Mouse (Mus musculus) left cerebral cortex, adult 11 months (tissue): Measurements from ENCODE around the gene Chst11.

Experiments
- DNase-seq: peaks from one replicate; pipeline ENCODE4 v3.0.0; 2022; ENCODE audit warnings: low spot score

Chst11 gene

DNA sequence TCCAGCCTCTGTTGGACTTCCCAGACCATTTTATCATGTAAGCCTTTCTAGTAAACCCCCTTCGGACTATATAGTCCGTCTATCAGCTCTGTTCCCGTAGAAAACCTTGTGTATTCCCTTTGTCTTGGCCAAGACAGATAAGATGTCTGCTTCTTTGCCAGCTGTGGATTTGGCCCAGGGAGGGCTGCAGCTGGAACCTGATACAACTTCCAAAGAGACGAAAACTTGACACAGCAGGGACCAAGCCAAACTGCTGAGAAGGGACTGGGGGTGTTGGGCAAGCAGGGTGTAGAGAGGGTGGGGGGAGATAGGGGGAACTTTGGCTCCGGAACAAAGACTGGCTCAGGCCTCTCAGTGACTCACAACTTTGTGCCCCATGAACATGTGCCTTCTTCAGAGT, 232.0 kb downstream of the Chst11 start:
- DNase-seq = no peak

DNA sequence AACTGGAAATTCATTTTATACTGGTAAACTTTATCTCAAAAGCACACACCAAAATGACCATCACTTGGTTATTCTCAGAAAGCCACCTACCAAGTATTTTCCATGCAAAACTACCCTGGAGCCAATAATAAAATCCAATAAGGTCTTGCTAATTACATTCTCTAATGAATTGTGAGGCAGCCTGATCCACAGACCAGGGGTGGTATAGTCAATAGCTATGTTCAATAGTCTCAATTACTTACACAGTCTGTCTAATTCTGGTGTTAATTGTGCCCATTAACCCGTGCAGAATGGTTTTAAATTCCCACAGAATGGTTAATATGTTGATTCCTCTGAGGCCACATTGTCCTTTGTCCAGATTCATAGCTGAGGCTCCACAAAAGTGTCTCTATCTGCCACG, 233.5 kb downstream of the Chst11 start:
- no peak for DNase-seq

DNA sequence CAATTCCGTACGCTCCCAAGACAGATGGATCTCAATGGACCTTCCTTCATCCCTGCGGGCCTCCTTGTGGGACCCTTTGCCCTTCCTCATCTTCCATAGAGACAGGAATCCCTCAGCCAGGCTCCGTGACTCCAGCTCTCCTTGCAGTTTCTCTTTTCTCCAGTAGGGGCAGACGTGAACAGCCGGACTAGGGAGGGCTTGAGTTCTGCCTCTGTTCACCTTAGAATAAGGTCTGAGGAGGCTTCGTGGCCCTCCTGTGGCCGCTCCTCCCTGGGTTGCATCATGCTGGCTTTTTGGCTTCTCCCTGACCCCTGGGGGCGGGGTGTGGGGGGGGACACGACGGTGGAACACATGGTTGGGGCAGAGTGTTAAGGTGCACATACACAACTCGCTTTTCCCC, 234.4 kb downstream of the Chst11 start:
- no peak for DNase-seq

DNA sequence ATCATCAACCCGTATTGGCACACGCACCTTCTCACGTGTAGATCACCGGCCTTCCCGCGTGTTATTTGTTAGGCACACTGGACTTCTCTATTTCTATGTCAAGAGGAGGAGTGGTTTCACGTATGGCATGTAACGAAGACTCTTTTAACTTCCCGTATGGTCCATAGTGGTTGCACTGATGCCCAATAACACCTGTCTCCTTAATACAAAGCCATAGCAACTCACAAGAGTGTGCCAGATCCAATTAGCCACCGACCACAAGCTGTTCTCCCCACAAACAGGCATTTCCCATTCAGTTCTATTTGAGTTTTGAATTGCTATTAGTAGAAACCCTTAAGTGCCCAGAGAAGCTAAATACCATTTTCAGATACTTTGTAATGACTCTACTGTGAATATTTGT, 234.9 kb downstream of the Chst11 start:
- DNase-seq = no peak

DNA sequence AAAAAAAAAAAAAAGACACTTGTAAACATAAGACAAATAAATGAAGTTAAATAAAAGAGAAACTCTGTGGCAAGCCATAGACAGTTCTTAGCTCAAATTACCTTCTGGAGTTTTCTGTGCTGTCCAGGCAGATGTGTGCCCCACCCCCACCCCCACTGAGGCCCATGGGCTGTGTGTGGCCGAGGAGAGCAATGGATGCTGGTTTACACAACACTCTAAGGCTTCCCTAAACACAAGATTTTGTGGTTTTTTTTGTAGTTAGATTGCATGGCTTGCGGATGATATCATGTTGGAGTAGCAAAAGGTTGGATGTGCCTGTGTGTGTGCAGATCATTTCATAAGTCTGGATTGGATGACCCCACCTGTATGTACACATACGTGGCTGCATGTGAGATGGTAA, 235.5 kb downstream of the Chst11 start:
- no peak for DNase-seq

DNA sequence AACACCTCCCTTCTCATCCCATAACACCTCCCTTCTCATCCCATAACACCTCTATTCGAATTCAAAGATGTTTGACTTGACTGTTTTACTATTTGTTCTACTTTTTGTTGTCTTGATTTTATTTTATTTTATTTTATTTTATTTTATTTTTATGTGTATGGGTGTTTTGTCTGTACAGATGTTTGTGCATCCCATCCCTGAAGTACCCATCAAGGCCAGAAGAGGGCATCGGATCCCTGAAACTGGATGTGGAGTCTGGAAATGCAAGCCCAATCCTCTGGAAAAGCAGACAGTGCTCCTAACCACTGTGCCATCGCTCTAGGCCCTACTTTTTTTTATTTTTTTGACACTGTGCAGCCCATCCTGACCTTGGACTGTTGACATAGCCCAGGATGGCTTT, 239.7 kb downstream of the Chst11 start:
- DNase-seq = no peak

DNA sequence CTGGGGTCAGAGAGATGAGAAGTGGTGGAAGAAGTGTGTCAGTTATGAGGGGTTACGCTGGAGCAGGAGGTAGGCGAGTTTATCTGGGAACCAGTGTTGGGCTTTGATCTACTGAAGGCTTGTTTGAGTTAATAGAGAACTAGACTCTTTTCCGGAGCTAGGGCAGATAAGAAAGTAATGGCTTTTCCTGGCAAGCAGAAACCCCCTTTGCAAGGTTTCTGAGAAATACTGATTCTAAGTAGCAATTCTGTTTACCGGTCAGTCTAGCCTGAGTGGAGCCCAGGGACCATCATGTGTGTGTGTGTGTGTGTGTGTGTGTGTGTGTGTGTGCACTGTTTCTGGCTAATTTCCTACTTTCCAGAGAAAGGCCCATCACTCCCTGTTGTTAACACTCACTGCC, 243.3 kb downstream of the Chst11 start:
- DNase-seq = no peak

DNA sequence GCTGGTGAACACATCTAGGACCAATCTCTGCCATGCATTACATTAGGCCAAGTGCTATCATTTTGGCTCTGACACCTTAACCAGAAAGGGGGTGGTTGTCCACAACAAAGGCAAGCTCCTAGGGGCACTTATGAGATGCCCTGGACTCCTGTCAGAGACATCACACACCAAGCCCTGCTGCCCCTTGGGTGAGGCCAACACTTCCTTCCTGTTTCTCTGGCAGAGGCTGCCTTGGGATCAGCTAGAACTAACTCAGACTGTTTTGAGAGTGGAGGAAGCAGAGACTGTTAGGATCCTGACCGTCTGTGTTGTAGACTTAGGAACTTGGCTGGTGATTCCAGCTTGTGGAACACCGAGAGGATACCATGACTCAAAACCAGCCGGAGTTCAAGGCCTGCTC, 248.7 kb downstream of the Chst11 start:
- DNase-seq = no peak

DNA sequence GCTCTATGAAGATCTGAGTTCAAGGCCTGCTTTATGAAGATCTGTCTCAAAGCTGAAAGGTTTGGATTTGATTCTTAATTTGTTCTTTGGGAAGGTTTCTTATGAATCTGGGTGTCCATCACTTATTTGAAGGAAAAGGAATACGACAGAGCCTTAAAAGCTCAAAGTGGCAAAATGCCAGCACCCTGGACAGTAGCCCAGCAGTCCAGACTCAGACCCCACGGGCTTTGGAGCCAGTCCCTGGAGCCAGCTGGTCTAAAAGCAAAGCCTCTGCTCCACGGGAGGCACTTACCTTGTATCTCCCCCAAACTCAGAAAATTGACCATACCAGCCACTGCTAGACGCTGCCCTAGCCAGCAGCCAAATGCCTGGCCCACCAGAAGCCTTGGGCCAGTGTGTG, 249.1 kb downstream of the Chst11 start:
- DNase-seq = no peak

DNA sequence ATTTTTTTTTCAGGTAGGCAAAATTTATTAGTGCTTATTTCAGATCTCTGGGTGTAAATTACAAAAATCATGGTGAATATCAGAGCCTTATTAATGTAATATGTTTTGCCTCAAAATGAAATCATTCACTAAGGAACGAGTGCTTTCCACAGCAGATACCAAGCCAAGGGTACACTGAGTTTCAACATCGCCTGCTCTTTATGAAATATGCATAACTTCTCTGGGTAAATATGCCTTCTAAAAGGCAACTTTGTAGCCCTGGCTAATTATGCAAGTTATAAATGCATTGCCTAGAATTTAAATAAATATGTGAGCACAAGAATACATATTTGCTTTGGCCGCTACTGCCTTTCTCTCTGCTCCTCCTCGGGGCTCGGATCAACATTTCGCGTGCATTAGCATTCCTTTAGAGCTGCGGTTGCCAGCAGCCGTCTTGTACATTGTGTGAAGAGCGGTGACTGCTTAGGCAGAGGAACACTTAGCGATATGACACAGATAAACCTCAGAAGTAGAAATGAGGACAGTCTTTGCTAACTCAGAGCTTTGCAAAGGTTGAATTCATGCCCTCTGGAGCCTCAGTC, 256.9 kb downstream of the Chst11 start:
- no peak for DNase-seq

DNA sequence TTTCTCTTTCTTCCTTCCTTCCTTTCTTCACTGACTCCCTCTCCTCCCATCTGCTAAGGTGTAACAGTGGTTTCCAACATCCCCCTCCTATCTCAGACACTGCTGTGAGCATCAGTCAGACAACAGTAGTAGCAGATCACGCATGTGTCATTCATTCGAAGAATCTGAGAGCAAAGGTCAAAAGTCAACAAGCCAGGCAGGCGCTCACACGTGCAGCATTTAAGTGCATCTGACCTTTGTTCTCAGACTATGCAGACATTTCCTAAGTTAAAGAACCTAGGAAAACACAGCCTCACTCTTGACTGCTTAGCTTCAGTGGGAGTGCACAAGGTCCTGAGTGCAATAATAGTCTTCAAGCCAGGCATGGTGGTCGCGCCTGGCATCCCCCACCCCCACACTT, 258.8 kb downstream of the Chst11 start:
- no peak for DNase-seq
